Mouse (Mus musculus) myocyte (in vitro differentiated cells): Measurements from ENCODE around the gene Slc25a53.

ENCODE experiments used
- POLR2A ChIP-seq: IDR thresholded peaks from one replicate; pipeline ENCODE4 v1.6.1; 2011; ENCODE audit warnings: low read depth, mild to moderate bottlenecking, control low read depth, moderate library complexity; ENCODE audit not compliant: insufficient read length
- POLR2AphosphoS2 ChIP-seq: IDR thresholded peaks from one replicate; pipeline ENCODE4 v1.6.1; 2011; ENCODE audit warnings: low read depth, control low read depth; ENCODE audit not compliant: insufficient read length
- TCF12 ChIP-seq: IDR thresholded peaks from one replicate; pipeline ENCODE4 v1.6.1; 2011; ENCODE audit warnings: mild to moderate bottlenecking, control low read depth; ENCODE audit not compliant: poor library complexity, insufficient read depth, severe bottlenecking

DNA sequence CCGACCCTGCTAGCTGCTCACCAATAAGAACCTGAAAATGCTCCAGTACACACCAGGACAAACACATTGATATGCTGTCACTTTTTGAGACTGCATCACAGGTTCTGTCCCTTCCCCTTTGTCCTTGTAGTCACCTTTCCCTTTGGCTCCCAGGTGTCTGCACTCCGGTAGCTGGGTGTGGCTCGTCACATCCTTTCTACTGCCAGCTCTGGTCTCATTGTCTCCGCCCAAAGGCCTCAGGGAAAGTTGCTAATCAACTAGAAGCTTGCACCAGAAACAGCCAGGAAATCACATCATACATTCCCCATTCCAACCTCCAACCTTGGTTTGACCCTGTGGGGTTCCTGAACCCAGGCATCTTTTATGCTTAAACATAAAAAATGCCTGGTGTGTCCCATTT lies 3.8 kb downstream of the Slc25a53 start:
- TF ChIP-seq POLR2A = no peak
- TF ChIP-seq POLR2AphosphoS2 = no peak
- TF ChIP-seq TCF12 = no peak
